Comparison of ENCODE assay signal across 8 mouse cellular contexts in genomic region chr12:85175926-85176845, GRCm38 (mm10). TPM values are rescaled to one million over a fixed set of nuclear protein-coding genes. Genes with fewer than 3 reads are reported as not detected.
DNase-seq lines count a peak whose midpoint lies in the region; ATAC-seq and TF ChIP-seq lines count a peak whose summit lies in the region.

No protein-coding gene starts in this region.

- peak overlapping the region; percentile 53 for H3K9ac ChIP-seq in heart, embryonic 11.5 days (ENCODE audit: low read depth, low read length)
- peak overlapping the region; percentile 47 for H3K9ac ChIP-seq in limb, embryonic 14.5 days (ENCODE audit: low read depth, low read length, severe bottlenecking)

- H3K4me2 ChIP-seq in heart, embryonic 11.5 days = peak overlapping the region; percentile 65
- peak overlapping the region; percentile 66 for H3K4me2 ChIP-seq in limb, embryonic 14.5 days (replicated peaks; ENCODE audit: low read depth, low read length, severe bottlenecking)

- DNase-seq in gastrocnemius, adult 2 months = peak; percentile 56
- no peak for DNase-seq in gastrocnemius, adult 18-20 months (ENCODE audit: low spot score)
- DNase-seq in Muller cell, postnatal 12 days (ENCODE audit: inconsistent ontology term) = peak; percentile 44
- peak; percentile 75 for DNase-seq in limb, embryonic 14.5 days (ENCODE audit: low spot score)
- no peak for DNase-seq in gastrocnemius, postnatal 4 days (ENCODE audit: low spot score in 2 of 2)

- H3K27ac ChIP-seq in gastrocnemius, adult 2 months = peak overlapping the region; percentile 61
- peak overlapping the region; percentile 62 for H3K27ac ChIP-seq in heart, embryonic 11.5 days (ENCODE audit: low read depth, low read length)
- 0 out of 2 replicates have a peak overlapping the region, but pooled peaks have one; percentile 40 for H3K27ac ChIP-seq in limb, embryonic 14.5 days (replicated peaks; ENCODE audit: low read depth, low read length)
- H3K27ac ChIP-seq in olfactory bulb, adult 2 months (ENCODE audit: insufficient read depth, low read depth, low read length) = no peak overlapping the region

- TF ChIP-seq POLR2A in limb, embryonic 14.5 days (IDR thresholded peaks at IDR 0.05; ENCODE audit: borderline replicate concordance, extremely low read depth, insufficient read depth, insufficient read length) = no peak
- TF ChIP-seq POLR2A in olfactory bulb, adult 2 months (IDR thresholded peaks at IDR 0.05; ENCODE audit: insufficient read depth, low read depth, low read length) = no peak

- no peaks in the 10 kb centered on the region; the same call in 1 of the 2 replicates for H3K27me3 ChIP-seq in heart, embryonic 11.5 days (ENCODE audit: control insufficient read depth, insufficient read depth, low read length)
- H3K27me3 ChIP-seq in limb, embryonic 14.5 days (ENCODE audit: control insufficient read depth, insufficient read depth, low read length) = no peaks in the 10 kb centered on the region

- H3K4me3 ChIP-seq in gastrocnemius, adult 2 months = peak overlapping the region; percentile 68
- peak overlapping the region; percentile 38 for H3K4me3 ChIP-seq in heart, embryonic 11.5 days (ENCODE audit: low read depth, low read length)
- H3K4me3 ChIP-seq in limb, embryonic 14.5 days (replicated peaks; ENCODE audit: low read length) = peak overlapping the region; percentile 40
- peak overlapping the region; percentile 34 for H3K4me3 ChIP-seq in olfactory bulb, adult 2 months (ENCODE audit: insufficient read depth, low read depth, low read length)

- TF ChIP-seq CTCF in gastrocnemius, adult 2 months (IDR thresholded peaks at IDR 0.05) = no peak
- TF ChIP-seq CTCF in olfactory bulb, adult 2 months (IDR thresholded peaks at IDR 0.05; ENCODE audit: insufficient read depth, low read depth, low read length) = no peak

- H3K4me1 ChIP-seq in heart, embryonic 11.5 days (ENCODE audit: control insufficient read depth, insufficient read depth, low read length) = peaks cover 42% of the 10 kb centered on the region
- peaks cover 29% of the 10 kb centered on the region for H3K4me1 ChIP-seq in limb, embryonic 14.5 days (ENCODE audit: control insufficient read depth, insufficient read depth, low read length)
- peaks cover 29% of the 10 kb centered on the region for H3K4me1 ChIP-seq in olfactory bulb, adult 2 months (ENCODE audit: control insufficient read depth, insufficient read depth, low read length)

- intact Hi-C loops in gastrocnemius, adult 2 months (cut with DNase I) = no loop called here

- H3K9me3 ChIP-seq in heart, embryonic 11.5 days (replicated peaks; ENCODE audit: control insufficient read depth, low read length) = no peaks in the 10 kb centered on the region
- no peaks in the 10 kb centered on the region for H3K9me3 ChIP-seq in limb, embryonic 14.5 days (ENCODE audit: control insufficient read depth, low read length)

- peak; percentile 77 for ATAC-seq in heart, embryonic 11.5 days (replicated peaks; ENCODE audit: insufficient number of reproducible peaks, low FRiP score, low TSS enrichment)
- peak; percentile 70 for ATAC-seq in limb, embryonic 14.5 days (ENCODE audit: low FRiP score, low read depth)
- ATAC-seq in monocyte, adult 5-6 weeks (replicated peaks; ENCODE audit: insufficient number of reproducible peaks, low FRiP score, low TSS enrichment, poor library complexity, severe bottlenecking) = no peak

- no peaks in the 10 kb centered on the region for H3K36me3 ChIP-seq in heart, embryonic 11.5 days (ENCODE audit: control insufficient read depth, insufficient read depth, low read length)
- 0 out of 2 replicates have a peak, but pooled peaks cover 3% of the 10 kb centered on the region for H3K36me3 ChIP-seq in limb, embryonic 14.5 days (ENCODE audit: control insufficient read depth, insufficient read depth, low read length)

- 12% methylated on average over 11 of the region's 11 CpGs for WGBS in heart, embryonic 11.5 days (ENCODE audit: insufficient replicate concordance)
- WGBS in limb, embryonic 14.5 days = 3% methylated on average over 11 of the region's 11 CpGs
- WGBS in olfactory bulb, adult 2 months = 44% methylated on average over 11 of the region's 11 CpGs

RNA-seq across cellular contexts. Expression of gene Pgf, which starts 1.4 kb away (rescaled TPM):
- total RNA-seq in gastrocnemius, adult 2 months (2021) = 1 to 10 TPM; 1.5 to 1.8 TPM
- total RNA-seq in gastrocnemius, adult 18-20 months (2021) = 1 to 10 TPM; 1.7 to 1.8 TPM
- 9.0 and 12.7 TPM in 2 replicates for polyA plus RNA-seq in heart, embryonic 11.5 days (2014; fragmentation: Nextera tagmentation; extraction: Ambion mirVana)
- 10.0 and 10.3 TPM in 2 replicates for polyA plus RNA-seq in limb, embryonic 14.5 days (2012; rRNA removed)
- polyA plus RNA-seq in limb, embryonic 14.5 days (2014; fragmentation: Nextera tagmentation; extraction: Ambion mirVana) = 14.6 and 16.1 TPM in 2 replicates
- polyA plus RNA-seq in olfactory bulb, adult 2 months (2012; ENCODE audit: insufficient read depth, insufficient read length, low replicate concordance, missing spikeins) = not detected in 2 replicates
- not detected in 3 replicates for total RNA-seq in monocyte, adult 5-6 weeks (2017)
- total RNA-seq in gastrocnemius, postnatal 4 days (2021) = 1 to 10 TPM; 5.6 to 6.4 TPM

RNA-seq across cellular contexts. Expression of gene Rps6kl1, which starts 25.1 kb away (rescaled TPM):
- 1 to 10 TPM in 1 of 2 experiments, under 1 TPM in 1; 0.94 to 1.1 TPM for total RNA-seq in gastrocnemius, adult 2 months (2021)
- total RNA-seq in gastrocnemius, adult 18-20 months (2021) = under 1 TPM; 0.39 to 1.00 TPM
- polyA plus RNA-seq in heart, embryonic 11.5 days (2014; fragmentation: Nextera tagmentation; extraction: Ambion mirVana) = 0.94 and 1.3 TPM in 2 replicates
- polyA plus RNA-seq in limb, embryonic 14.5 days (2012; rRNA removed) = 0.37 and 0.43 TPM in 2 replicates
- 0.39 and 0.50 TPM in 2 replicates for polyA plus RNA-seq in limb, embryonic 14.5 days (2014; fragmentation: Nextera tagmentation; extraction: Ambion mirVana)
- not detected in 2 replicates for polyA plus RNA-seq in olfactory bulb, adult 2 months (2012; ENCODE audit: insufficient read depth, insufficient read length, low replicate concordance, missing spikeins)
- 0.19 TPM in 1 of 3 replicates, not detected in the others for total RNA-seq in monocyte, adult 5-6 weeks (2017)
- under 1 TPM; 0.47 to 0.49 TPM for total RNA-seq in gastrocnemius, postnatal 4 days (2021)

RNA-seq across cellular contexts. Expression of gene Eif2b2, which starts 43.1 kb away (rescaled TPM):
- total RNA-seq in gastrocnemius, adult 2 months (2021) = 10 to 100 TPM; 56.1 to 63.1 TPM
- total RNA-seq in gastrocnemius, adult 18-20 months (2021) = 10 to 100 TPM; 56.9 to 72.5 TPM
- 60.4 and 60.6 TPM in 2 replicates for polyA plus RNA-seq in heart, embryonic 11.5 days (2014; fragmentation: Nextera tagmentation; extraction: Ambion mirVana)
- polyA plus RNA-seq in limb, embryonic 14.5 days (2012; rRNA removed) = 109 and 128 TPM in 2 replicates
- polyA plus RNA-seq in limb, embryonic 14.5 days (2014; fragmentation: Nextera tagmentation; extraction: Ambion mirVana) = 78.2 and 79.6 TPM in 2 replicates
- polyA plus RNA-seq in olfactory bulb, adult 2 months (2012; ENCODE audit: insufficient read depth, insufficient read length, low replicate concordance, missing spikeins) = not detected in 2 replicates
- total RNA-seq in monocyte, adult 5-6 weeks (2017) = 32.1 to 63.3 TPM (median 55.5 TPM) in 3 replicates
- total RNA-seq in gastrocnemius, postnatal 4 days (2021) = 10 to 100 TPM; 80.6 to 95.1 TPM

Comparison
In these comparisons a context has a peak if more than half of its experiments do, and no peak if none do; other contexts are left out.
1. DNase-seq: peak in gastrocnemius, adult 2 months (single experiment), Muller cell, postnatal 12 days (single experiment) and limb, embryonic 14.5 days (single experiment); none in gastrocnemius, adult 18-20 months (single experiment) and gastrocnemius, postnatal 4 days (0 of 2).
2. Peak in every context shown above with its lines, with median percentiles within 50 percentile points of each other: H3K4me3 ChIP-seq.